Mouse (Mus musculus): ENCODE results near the gene Prkca. TPM values are rescaled to one million over a fixed set of nuclear protein-coding genes. Genes with fewer than 3 reads are reported as not detected.
A peak's percentile ranks its signal among the peaks of the same experiment; 100 is the strongest.

Prkca gene
- polyA plus RNA-seq, 1 experiment from 2014 or later = 1.6 TPM

- no peaks in the 10 kb centered on the region for H3K27me3 ChIP-seq (ENCODE audit: poor library complexity, severe bottlenecking)
- no peak overlapping the region for H3K4me3 ChIP-seq
- peaks cover 33% of the 10 kb centered on the region for H3K4me1 ChIP-seq
- no peak for DNase-seq (ENCODE audit: extremely low spot score, low spot score)
- WGBS = 85% methylated on average over 1 of the region's 1 CpGs
- H3K36me3 ChIP-seq (replicated peaks) = no peaks in the 10 kb centered on the region
- no peaks in the 10 kb centered on the region for H3K9me3 ChIP-seq
- H3K27ac ChIP-seq = no peak overlapping the region
Observed at GRCm38 (mm10) chr11:108282850-108283459, 60.8 kb downstream of the Prkca start.

GRCm38 (mm10) chr11:108279748-108280373 is 63.9 kb downstream of the Prkca start:
- no peaks in the 10 kb centered on the region for H3K9me3 ChIP-seq
- H3K27me3 ChIP-seq (ENCODE audit: poor library complexity, severe bottlenecking) = no peaks in the 10 kb centered on the region
- H3K4me3 ChIP-seq = no peak overlapping the region
- DNase-seq (ENCODE audit: extremely low spot score, low spot score) = no peak
- H3K27ac ChIP-seq = no peak overlapping the region
- no peaks in the 10 kb centered on the region for H3K36me3 ChIP-seq (replicated peaks)
- 68% methylated on average over 1 of the region's 1 CpGs for WGBS
- H3K4me1 ChIP-seq = peaks cover 29% of the 10 kb centered on the region

- no peaks in the 10 kb centered on the region for H3K27me3 ChIP-seq (ENCODE audit: poor library complexity, severe bottlenecking)
- H3K4me1 ChIP-seq = peaks cover 20% of the 10 kb centered on the region
- H3K27ac ChIP-seq = no peak overlapping the region
- 85% methylated on average over 8 of the region's 8 CpGs for WGBS
- DNase-seq (ENCODE audit: extremely low spot score, low spot score) = no peak
- H3K4me3 ChIP-seq = no peak overlapping the region
- H3K9me3 ChIP-seq = no peaks in the 10 kb centered on the region
- no peaks in the 10 kb centered on the region for H3K36me3 ChIP-seq (replicated peaks)
Observed at GRCm38 (mm10) chr11:108277096-108277495, 66.6 kb downstream of the Prkca start.

- Histone ChIP-seq H3K27me3 (ENCODE audit: poor library complexity, severe bottlenecking) (peaks cover 8% of the 10 kb centered on the region; the same call in 1 of the 2 replicates), H3K27ac (no peak overlapping the region), H3K9me3 (no peaks in the 10 kb centered on the region), H3K4me1 (peaks cover 27% of the 10 kb centered on the region), H3K36me3 (replicated peaks) (no peaks in the 10 kb centered on the region), H3K4me3 (no peak overlapping the region)
- 77% methylated on average over 2 of the region's 2 CpGs for WGBS
- DNase-seq (ENCODE audit: extremely low spot score, low spot score) = no peak
Observed at GRCm38 (mm10) chr11:108276148-108276547, 67.6 kb downstream of the Prkca start.

GRCm38 (mm10) chr11:108274046-108274445 is 69.7 kb downstream of the Prkca start:
- Histone ChIP-seq H3K27ac (no peak overlapping the region), H3K36me3 (replicated peaks) (no peaks in the 10 kb centered on the region), H3K9me3 (no peaks in the 10 kb centered on the region), H3K4me3 (no peak overlapping the region), H3K4me1 (peaks cover 35% of the 10 kb centered on the region), H3K27me3 (ENCODE audit: poor library complexity, severe bottlenecking) (peaks cover 13% of the 10 kb centered on the region; the same call in 1 of the 2 replicates)
- WGBS = 56% methylated on average over 7 of the region's 7 CpGs
- DNase-seq (ENCODE audit: extremely low spot score, low spot score) = no peak

GRCm38 (mm10) chr11:108273415-108273965 is 70.2 kb downstream of the Prkca start:
- H3K27me3 ChIP-seq (ENCODE audit: poor library complexity, severe bottlenecking) = peaks cover 16% of the 10 kb centered on the region
- no peaks in the 10 kb centered on the region for H3K9me3 ChIP-seq
- WGBS = 93% methylated on average over 12 of the region's 12 CpGs
- peaks cover 41% of the 10 kb centered on the region for H3K4me1 ChIP-seq
- H3K27ac ChIP-seq = no peak overlapping the region
- DNase-seq (ENCODE audit: extremely low spot score, low spot score) = no peak
- H3K4me3 ChIP-seq = no peak overlapping the region
- no peaks in the 10 kb centered on the region for H3K36me3 ChIP-seq (replicated peaks)

GRCm38 (mm10) chr11:108272601-108273414 is 70.9 kb downstream of the Prkca start:
- Histone ChIP-seq H3K36me3 (replicated peaks) (no peaks in the 10 kb centered on the region), H3K9me3 (no peaks in the 10 kb centered on the region), H3K4me3 (no peak overlapping the region), H3K4me1 (peaks cover 48% of the 10 kb centered on the region), H3K27ac (no peak overlapping the region), H3K27me3 (ENCODE audit: poor library complexity, severe bottlenecking) (peaks cover 23% of the 10 kb centered on the region)
- no peak for DNase-seq (ENCODE audit: extremely low spot score, low spot score)
- 90% methylated on average over 16 of the region's 16 CpGs for WGBS

- Histone ChIP-seq H3K27ac (no peak overlapping the region), H3K9me3 (no peaks in the 10 kb centered on the region), H3K27me3 (ENCODE audit: poor library complexity, severe bottlenecking) (peaks cover 37% of the 10 kb centered on the region), H3K36me3 (replicated peaks) (no peaks in the 10 kb centered on the region), H3K4me1 (peaks cover 41% of the 10 kb centered on the region), H3K4me3 (no peak overlapping the region)
- WGBS = 55% methylated on average over 8 of the region's 8 CpGs
- no peak for DNase-seq (ENCODE audit: extremely low spot score, low spot score)
Observed at GRCm38 (mm10) chr11:108271305-108271704, 72.4 kb downstream of the Prkca start.

- Histone ChIP-seq H3K4me3 (no peak overlapping the region), H3K9me3 (no peaks in the 10 kb centered on the region), H3K27ac (no peak overlapping the region), H3K4me1 (peaks cover 41% of the 10 kb centered on the region), H3K36me3 (replicated peaks) (no peaks in the 10 kb centered on the region), H3K27me3 (ENCODE audit: poor library complexity, severe bottlenecking) (peaks cover 37% of the 10 kb centered on the region)
- 71% methylated on average over 7 of the region's 7 CpGs for WGBS
- no peak for DNase-seq (ENCODE audit: extremely low spot score, low spot score)
Observed at GRCm38 (mm10) chr11:108269516-108269915, 74.2 kb downstream of the Prkca start.

GRCm38 (mm10) chr11:108268421-108269322 is 75.1 kb downstream of the Prkca start:
- H3K27me3 ChIP-seq (ENCODE audit: poor library complexity, severe bottlenecking) = peaks cover 37% of the 10 kb centered on the region
- no peak overlapping the region for H3K4me3 ChIP-seq
- WGBS = 63% methylated on average over 12 of the region's 12 CpGs
- peak overlapping the region; percentile 44; the same call in 1 of the 2 replicates for H3K27ac ChIP-seq
- DNase-seq (ENCODE audit: extremely low spot score, low spot score) = no peak
- H3K9me3 ChIP-seq = no peaks in the 10 kb centered on the region
- H3K36me3 ChIP-seq (replicated peaks) = no peaks in the 10 kb centered on the region
- peaks cover 39% of the 10 kb centered on the region for H3K4me1 ChIP-seq

- H3K4me1 ChIP-seq = peaks cover 43% of the 10 kb centered on the region
- H3K27me3 ChIP-seq (ENCODE audit: poor library complexity, severe bottlenecking) = peaks cover 37% of the 10 kb centered on the region
- H3K36me3 ChIP-seq (replicated peaks) = no peaks in the 10 kb centered on the region
- H3K4me3 ChIP-seq = no peak overlapping the region
- 90% methylated on average over 7 of the region's 7 CpGs for WGBS
- DNase-seq (ENCODE audit: extremely low spot score, low spot score) = no peak
- H3K27ac ChIP-seq = no peak overlapping the region
- H3K9me3 ChIP-seq = no peaks in the 10 kb centered on the region
Observed at GRCm38 (mm10) chr11:108267825-108268224, 75.9 kb downstream of the Prkca start.

- 89% methylated on average over 3 of the region's 3 CpGs for WGBS
- Histone ChIP-seq H3K27ac (no peak overlapping the region), H3K36me3 (replicated peaks) (no peaks in the 10 kb centered on the region), H3K4me1 (peaks cover 43% of the 10 kb centered on the region), H3K27me3 (ENCODE audit: poor library complexity, severe bottlenecking) (peaks cover 37% of the 10 kb centered on the region), H3K9me3 (no peaks in the 10 kb centered on the region), H3K4me3 (no peak overlapping the region)
- no peak for DNase-seq (ENCODE audit: extremely low spot score, low spot score)
Observed at GRCm38 (mm10) chr11:108267066-108267465, 76.7 kb downstream of the Prkca start.
